Mouse (Mus musculus) lung, embryonic 14.5 days (tissue): ENCODE results near the gene 4930519P11Rik. TPM values are rescaled to one million over a fixed set of nuclear protein-coding genes. Genes with fewer than 3 reads are reported as not detected.

Experiments
- ATAC-seq: fragments of 200-750 bp; cut with Nextera tagmentation; 2 replicates; pipeline ENCODE4 v1.8.0; 2017; ENCODE audit warnings: mild to moderate bottlenecking, moderate TSS enrichment, moderate library complexity; ENCODE audit not compliant: insufficient read depth
- DNase-seq: peaks from one replicate; pipeline ENCODE4 v3.0.0-alpha.2; 2015
- H3K27ac ChIP-seq: fragments of 300-500 bp; sonication (generic); 2 replicates; pipeline ENCODE4 v1.5.1; 2014; ENCODE audit warnings: low read depth, mild to moderate bottlenecking, moderate library complexity
- H3K27me3 ChIP-seq: fragments of 300-500 bp; sonication (generic); 2 replicates; pipeline ENCODE4 v1.6.1; 2014; ENCODE audit warnings: low read length, control low read depth; ENCODE audit not compliant: insufficient read depth
- H3K36me3 ChIP-seq: fragments of 300-500 bp; sonication (generic); 2 replicates; pipeline ENCODE4 v1.6.1; 2014; ENCODE audit warnings: control low read depth; ENCODE audit not compliant: insufficient read depth
- H3K4me1 ChIP-seq: fragments of 300-500 bp; sonication (generic); 2 replicates; pipeline ENCODE4 v1.6.1; 2014; ENCODE audit warnings: antibody characterized with exemption, control low read depth; ENCODE audit not compliant: insufficient read depth
- H3K4me2 ChIP-seq: fragments of 300-500 bp; sonication (generic); 2 replicates; pipeline ENCODE4 v1.6.1; 2014; ENCODE audit warnings: mild to moderate bottlenecking
- H3K4me3 ChIP-seq: fragments of 300-500 bp; sonication (generic); 2 replicates; pipeline ENCODE4 v1.5.1; 2014; ENCODE audit warnings: low read depth, low read length
- H3K9ac ChIP-seq: fragments of 300-500 bp; sonication (generic); 2 replicates; pipeline ENCODE4 v1.6.1; 2014
- H3K9me3 ChIP-seq: fragments of 300-500 bp; sonication (generic); 2 replicates; pipeline ENCODE4 v1.6.1; 2016; ENCODE audit warnings: low read depth, low read length, control low read depth
- CTCF ChIP-seq: IDR thresholded peaks from 2 replicates; pipeline ENCODE4 v1.5.1; 2016; ENCODE audit warnings: antibody characterized with exemption, low read depth
- WGBS: fragments of 180-500 bp; shearing (Covaris S2); extraction: QIAGEN DNeasy Blood & Tissue Kit; methylation state at CpG from one replicate; pipeline ENCODE4 v1.1.7; 2014; 5-methylcytosine and 5-hydroxymethylcytosine counted together
- polyA plus RNA-seq: library from polyadenylated mRNA; unstranded; fragments of >200 nt; fragmentation: Nextera tagmentation; extraction: Ambion mirVana; gene quantifications from 2 replicates; pipeline ENCODE4 v1.2.1, GENCODE M21; 2014

4930519P11Rik gene
- polyA plus RNA-seq, 1 experiment from 2014 or later: 0.83 TPM

- ATAC-seq: no peak
- H3K4me2 ChIP-seq: no peak overlapping the region
- no peak overlapping the region for H3K27ac ChIP-seq
- H3K36me3 ChIP-seq: peaks cover 30% of the 10 kb centered on the region
- TF ChIP-seq CTCF: no peak
- no peak overlapping the region for H3K9ac ChIP-seq
- H3K9me3 ChIP-seq: no peaks in the 10 kb centered on the region
- H3K27me3 ChIP-seq: no peaks in the 10 kb centered on the region
- H3K4me3 ChIP-seq: no peak overlapping the region
- 82% methylated on average over 9 of the region's 9 CpGs for WGBS
- DNase-seq: no peak
- H3K4me1 ChIP-seq: no peaks in the 10 kb centered on the region
Observed at GRCm38 (mm10) chr2:154642005-154642459, 28.8 kb upstream of the 4930519P11Rik start.

GRCm38 (mm10) chr2:154641176-154641575 is 27.9 kb upstream of the 4930519P11Rik start:
- Histone ChIP-seq H3K4me3 (no peak overlapping the region), H3K9me3 (no peaks in the 10 kb centered on the region), H3K4me2 (no peak overlapping the region), H3K27ac (no peak overlapping the region), H3K27me3 (no peaks in the 10 kb centered on the region), H3K9ac (no peak overlapping the region), H3K36me3 (peaks cover 30% of the 10 kb centered on the region), H3K4me1 (no peaks in the 10 kb centered on the region)
- 59% methylated on average over 8 of the region's 8 CpGs for WGBS
- DNase-seq (peak; percentile 10), ATAC-seq (no peak)
- TF ChIP-seq CTCF: no peak

GRCm38 (mm10) chr2:154639115-154639514 is 25.9 kb upstream of the 4930519P11Rik start:
- Histone ChIP-seq H3K9ac (no peak overlapping the region), H3K27me3 (no peaks in the 10 kb centered on the region), H3K4me3 (no peak overlapping the region), H3K4me2 (no peak overlapping the region), H3K36me3 (peaks cover 16% of the 10 kb centered on the region), H3K4me1 (no peaks in the 10 kb centered on the region), H3K27ac (no peak overlapping the region), H3K9me3 (no peaks in the 10 kb centered on the region)
- no peak for ATAC-seq
- no peak for TF ChIP-seq CTCF
- 85% methylated on average over 4 of the region's 4 CpGs for WGBS
- no peak for DNase-seq

GRCm38 (mm10) chr2:154638521-154638920 is 25.3 kb upstream of the 4930519P11Rik start:
- Histone ChIP-seq H3K4me2 (no peak overlapping the region), H3K4me3 (no peak overlapping the region), H3K9me3 (no peaks in the 10 kb centered on the region), H3K4me1 (no peaks in the 10 kb centered on the region), H3K9ac (no peak overlapping the region), H3K36me3 (peaks cover 12% of the 10 kb centered on the region), H3K27me3 (no peaks in the 10 kb centered on the region), H3K27ac (no peak overlapping the region)
- 0 out of 2 replicates have a peak, but pooled peaks have one; percentile 20 for TF ChIP-seq CTCF
- ATAC-seq (no peak), DNase-seq (no peak)
- 92% methylated on average over 3 of the region's 3 CpGs for WGBS

- Histone ChIP-seq H3K4me2 (no peak overlapping the region), H3K27ac (no peak overlapping the region), H3K27me3 (no peaks in the 10 kb centered on the region), H3K9ac (no peak overlapping the region), H3K9me3 (no peaks in the 10 kb centered on the region), H3K36me3 (peaks cover 18% of the 10 kb centered on the region), H3K4me1 (no peaks in the 10 kb centered on the region), H3K4me3 (no peak overlapping the region)
- DNase-seq (no peak), ATAC-seq (no peak)
- no peak for TF ChIP-seq CTCF
- WGBS: 97% methylated on average over 2 of the region's 2 CpGs
Observed at GRCm38 (mm10) chr2:154635826-154636225, 22.6 kb upstream of the 4930519P11Rik start.

GRCm38 (mm10) chr2:154633876-154634644 is 20.8 kb upstream of the 4930519P11Rik start:
- H3K9ac ChIP-seq: no peak overlapping the region
- DNase-seq (no peak), ATAC-seq (no peak)
- H3K4me3 ChIP-seq: no peak overlapping the region
- no peak for TF ChIP-seq CTCF
- H3K4me1 ChIP-seq: no peaks in the 10 kb centered on the region
- H3K4me2 ChIP-seq: no peak overlapping the region
- H3K36me3 ChIP-seq: peaks cover 29% of the 10 kb centered on the region
- H3K27me3 ChIP-seq: no peaks in the 10 kb centered on the region
- no peak overlapping the region for H3K27ac ChIP-seq
- no peaks in the 10 kb centered on the region for H3K9me3 ChIP-seq
- 90% methylated on average over 9 of the region's 9 CpGs for WGBS

- WGBS: 74% methylated on average over 5 of the region's 5 CpGs
- Histone ChIP-seq H3K4me1 (no peaks in the 10 kb centered on the region), H3K9me3 (no peaks in the 10 kb centered on the region), H3K4me2 (no peak overlapping the region), H3K9ac (no peak overlapping the region), H3K27ac (no peak overlapping the region), H3K27me3 (no peaks in the 10 kb centered on the region), H3K4me3 (no peak overlapping the region), H3K36me3 (peaks cover 30% of the 10 kb centered on the region)
- DNase-seq (no peak), ATAC-seq (no peak)
- no peak for TF ChIP-seq CTCF
Observed at GRCm38 (mm10) chr2:154633039-154633742, 20.0 kb upstream of the 4930519P11Rik start.
